Mouse (Mus musculus) midbrain, embryonic 16.5 days (tissue): ENCODE results near the gene Ifne. TPM values are rescaled to one million over a fixed set of nuclear protein-coding genes. Genes with fewer than 3 reads are reported as not detected.

Experiments
- microRNA counts: library from miRNA; unstranded; fragments of <30 nt; microRNA quantifications from one replicate; lab custom pipeline; 2016
- microRNA-seq: library from miRNA; unstranded; fragments of <30 nt; microRNA quantifications from one replicate; pipeline ENCODE4, GENCODE M21; 2017
- polyA plus RNA-seq: library from polyadenylated mRNA; unstranded; fragments of >200 nt; fragmentation: Nextera tagmentation; extraction: Ambion mirVana; gene quantifications from 2 replicates; pipeline ENCODE4 v1.2.1, GENCODE M21; 2015

The Ifne gene
- polyA plus RNA-seq, 1 experiment from 2014 or later, result not detected

MicroRNAs encoded within 50 kb of the gene (microRNA counts, 519-probe panel; counts per million panel counts)
- microRNA mmu-miR-31 (lab: Ali Mortazavi, UCI), result 2,015 counts per million, percentile 49 among the panel's probes with 10 or more counts

Small RNA genes within 50 kb of the gene (microRNA-seq; reads per million reads assigned to microRNA genes)
- 103 reads per million, percentile 54 among the genes with 10 or more reads in this experiment for gene Mir31

Other genes with a start within 250 kb of the Ifne start
- not detected in 2 replicates for gene C87499, start 245.8 kb downstream of the Ifne start, polyA plus RNA-seq
- gene Ifna13, start 235.7 kb downstream of the Ifne start, polyA plus RNA-seq, result not detected in 2 replicates
- gene Ifna16, start 203.3 kb downstream of the Ifne start, polyA plus RNA-seq, result not detected in 2 replicates
- gene Ifna2, start 196.3 kb downstream of the Ifne start, polyA plus RNA-seq, result not detected in 2 replicates
- gene Ifnab, start 188.8 kb downstream of the Ifne start, polyA plus RNA-seq, result not detected in 2 replicates
- 1.3 and 1.7 TPM in 2 replicates for gene Gm26566, start 158.4 kb downstream of the Ifne start, polyA plus RNA-seq
- 115 and 125 TPM in 2 replicates for gene Klhl9, start 157.7 kb downstream of the Ifne start, polyA plus RNA-seq
- not detected in 2 replicates for gene Gm13271, start 125.3 kb downstream of the Ifne start, polyA plus RNA-seq
- gene Gm13283, start 120.1 kb downstream of the Ifne start, polyA plus RNA-seq, result not detected in 2 replicates
- not detected in 2 replicates for gene Gm13290, start 106.4 kb downstream of the Ifne start, polyA plus RNA-seq
- not detected in 2 replicates for gene Gm13289, start 103.3 kb downstream of the Ifne start, polyA plus RNA-seq
- gene Gm13272, start 100.4 kb downstream of the Ifne start, polyA plus RNA-seq, result not detected in 2 replicates
- gene Ifnz, start 98.1 kb downstream of the Ifne start, polyA plus RNA-seq, result not detected in 2 replicates
- not detected in 2 replicates for gene Gm13276, start 94.5 kb downstream of the Ifne start, polyA plus RNA-seq
- not detected in 2 replicates for gene Gm13277, start 91.6 kb downstream of the Ifne start, polyA plus RNA-seq
- not detected in 2 replicates for gene Gm13278, start 88.7 kb downstream of the Ifne start, polyA plus RNA-seq
- gene Gm13275, start 85.7 kb downstream of the Ifne start, polyA plus RNA-seq, result not detected in 2 replicates
- not detected in 2 replicates for gene Gm13279, start 82.8 kb downstream of the Ifne start, polyA plus RNA-seq
- gene Gm13285, start 80.5 kb downstream of the Ifne start, polyA plus RNA-seq, result not detected in 2 replicates
- not detected in 2 replicates for gene Gm13287, start 76.9 kb downstream of the Ifne start, polyA plus RNA-seq
- gene Gm13288, start 74.7 kb downstream of the Ifne start, polyA plus RNA-seq, result not detected in 2 replicates
- gene Ifna7, start 64.0 kb downstream of the Ifne start, polyA plus RNA-seq, result not detected in 2 replicates
- not detected in 2 replicates for gene Ifna11, start 60.2 kb downstream of the Ifne start, polyA plus RNA-seq
- gene Ifna6, start 52.8 kb downstream of the Ifne start, polyA plus RNA-seq, result not detected in 2 replicates
- gene Ifna5, start 44.7 kb downstream of the Ifne start, polyA plus RNA-seq, result not detected in 2 replicates
- gene Ifna4, start 38.3 kb downstream of the Ifne start, polyA plus RNA-seq, result not detected in 2 replicates
- not detected in 2 replicates for gene Ifna1, start 30.1 kb downstream of the Ifne start, polyA plus RNA-seq